Mouse (Mus musculus): ENCODE results near the gene Unc5a.

GRCm38 (mm10) chr13:55013702-55014344 lies 64.6 kb downstream of the Unc5a start:
- TF ChIP-seq GATA1 (IDR thresholded peaks at IDR 0.05; ENCODE audit: borderline replicate concordance, low read length) = no peak
- no peak for TF ChIP-seq CTCF (IDR thresholded peaks at IDR 0.05; ENCODE audit: low read depth, low read length)
- no peak for TF ChIP-seq TAL1 (conservative IDR thresholded peaks at IDR 0.05; ENCODE audit: low read depth, low read length)
- no peak for TF ChIP-seq POLR2AphosphoS5 (IDR thresholded peaks at IDR 0.05; ENCODE audit: insufficient replicate concordance, low read depth, low read length)
- TF ChIP-seq GATA2 (IDR thresholded peaks at IDR 0.05; ENCODE audit: borderline replicate concordance, low read depth, low read length) = no peak
